Mouse (Mus musculus): ENCODE data around the gene Slc39a11. TPM values are rescaled to one million over a fixed set of nuclear protein-coding genes. Genes with fewer than 3 reads are reported as not detected.

Gene Slc39a11
- total RNA-seq, 2 experiments from 2014 or later: 12.4 to 13.3 TPM

GRCm38 (mm10) chr11:113362617-113363016, 287.3 kb downstream of the Slc39a11 start:
- Histone ChIP-seq H3K4me3 (no peak overlapping the region), H3K27ac (no peak overlapping the region)
- intact Hi-C loops (cut with DNase I): no loop called here
- no peak for DNase-seq (ENCODE audit: extremely low spot score in 1 of 2, low spot score in 2 of 2)
- no peak for TF ChIP-seq CTCF (IDR thresholded peaks at IDR 0.05)

GRCm38 (mm10) chr11:113360049-113360835, 289.6 kb downstream of the Slc39a11 start:
- no peak for DNase-seq (ENCODE audit: extremely low spot score in 1 of 2, low spot score in 2 of 2)
- Histone ChIP-seq H3K4me3 (no peak overlapping the region), H3K27ac (no peak overlapping the region)
- no peak for TF ChIP-seq CTCF (IDR thresholded peaks at IDR 0.05)
- intact Hi-C loops (cut with DNase I): no loop called here

GRCm38 (mm10) chr11:113355932-113356331, 293.9 kb downstream of the Slc39a11 start:
- DNase-seq (ENCODE audit: extremely low spot score in 1 of 2, low spot score in 2 of 2): no peak
- no peak overlapping the region for H3K27ac ChIP-seq
- intact Hi-C loops (cut with DNase I): no loop called here
- TF ChIP-seq CTCF (IDR thresholded peaks at IDR 0.05): no peak
- H3K4me3 ChIP-seq: no peak overlapping the region

- no peak overlapping the region for H3K27ac ChIP-seq
- no peak for DNase-seq (ENCODE audit: extremely low spot score in 1 of 2, low spot score in 2 of 2)
- intact Hi-C loops (cut with DNase I): loop anchor here (5.0 kb wide), 1 partner anchor 65 kb away; no protein-coding TSS in a partner anchor
- TF ChIP-seq CTCF (IDR thresholded peaks at IDR 0.05): no peak
- no peak overlapping the region for H3K4me3 ChIP-seq
Observed at GRCm38 (mm10) chr11:113352085-113352815, 297.6 kb downstream of the Slc39a11 start.

GRCm38 (mm10) chr11:113350583-113350982, 299.3 kb downstream of the Slc39a11 start:
- intact Hi-C loops (cut with DNase I): loop anchor here (5.0 kb wide), 1 partner anchor 67 kb away; no protein-coding TSS in a partner anchor
- DNase-seq (ENCODE audit: extremely low spot score in 1 of 2, low spot score in 2 of 2): no peak
- no peak overlapping the region for H3K27ac ChIP-seq
- H3K4me3 ChIP-seq: no peak overlapping the region
- TF ChIP-seq CTCF (IDR thresholded peaks at IDR 0.05): peak; percentile 9; the same call in 1 of the 2 replicates

GRCm38 (mm10) chr11:113346895-113347514, 302.9 kb downstream of the Slc39a11 start:
- Histone ChIP-seq H3K4me3 (no peak overlapping the region), H3K27ac (no peak overlapping the region)
- intact Hi-C loops (cut with DNase I): no loop called here
- DNase-seq (ENCODE audit: extremely low spot score in 1 of 2, low spot score in 2 of 2): no peak
- no peak for TF ChIP-seq CTCF (IDR thresholded peaks at IDR 0.05)

- peak overlapping the region; percentile 65; the same call in 1 of the 2 replicates for H3K27ac ChIP-seq
- no peak overlapping the region for H3K4me3 ChIP-seq
- intact Hi-C loops (cut with DNase I): loop anchor here (1.0 kb wide), 1 partner anchor 100 kb away; no protein-coding TSS in a partner anchor
- peak in 1 of 2 experiments; percentile 32 for DNase-seq (ENCODE audit: extremely low spot score in 1 of 2, low spot score in 2 of 2)
- no peak for TF ChIP-seq CTCF (IDR thresholded peaks at IDR 0.05)
Observed at GRCm38 (mm10) chr11:113339770-113340169, 310.1 kb downstream of the Slc39a11 start.

GRCm38 (mm10) chr11:113338581-113338980, 311.3 kb downstream of the Slc39a11 start:
- intact Hi-C loops (cut with DNase I): no loop called here
- no peak for DNase-seq (ENCODE audit: extremely low spot score in 1 of 2, low spot score in 2 of 2)
- H3K4me3 ChIP-seq: no peak overlapping the region
- TF ChIP-seq CTCF (IDR thresholded peaks at IDR 0.05): no peak; the same call in 1 of the 2 replicates
- no peak overlapping the region for H3K27ac ChIP-seq

- DNase-seq (ENCODE audit: extremely low spot score in 1 of 2, low spot score in 2 of 2): peak in 1 of 2 experiments; percentile 13
- peak overlapping the region; percentile 48 for H3K27ac ChIP-seq
Observed at GRCm38 (mm10) chr11:113335706-113336105, 314.2 kb downstream of the Slc39a11 start.

GRCm38 (mm10) chr11:113334444-113334881, 315.4 kb downstream of the Slc39a11 start:
- H3K27ac ChIP-seq: peak overlapping the region; percentile 50
- intact Hi-C loops (cut with DNase I): no loop called here
- H3K4me3 ChIP-seq: no peak overlapping the region
- TF ChIP-seq CTCF (IDR thresholded peaks at IDR 0.05): no peak
- DNase-seq (ENCODE audit: extremely low spot score in 1 of 2, low spot score in 2 of 2): no peak

More at GRCm38 (mm10) chr11:113335706-113336105, 314.2 kb downstream of the Slc39a11 start:
- intact Hi-C loops (cut with DNase I): no loop called here
- TF ChIP-seq CTCF (IDR thresholded peaks at IDR 0.05): no peak
- H3K4me3 ChIP-seq: no peak overlapping the region

GRCm38 (mm10) chr11:113333535-113333934, 316.3 kb downstream of the Slc39a11 start:
- TF ChIP-seq CTCF (IDR thresholded peaks at IDR 0.05): no peak
- intact Hi-C loops (cut with DNase I): no loop called here

More at GRCm38 (mm10) chr11:113333535-113333934, 316.3 kb downstream of the Slc39a11 start:
- peak overlapping the region; percentile 50; the same call in 1 of the 2 replicates for H3K27ac ChIP-seq
- no peak overlapping the region for H3K4me3 ChIP-seq
- DNase-seq (ENCODE audit: extremely low spot score in 1 of 2, low spot score in 2 of 2): no peak
